Mouse (Mus musculus): ENCODE data around the gene Copg1.

DNA sequence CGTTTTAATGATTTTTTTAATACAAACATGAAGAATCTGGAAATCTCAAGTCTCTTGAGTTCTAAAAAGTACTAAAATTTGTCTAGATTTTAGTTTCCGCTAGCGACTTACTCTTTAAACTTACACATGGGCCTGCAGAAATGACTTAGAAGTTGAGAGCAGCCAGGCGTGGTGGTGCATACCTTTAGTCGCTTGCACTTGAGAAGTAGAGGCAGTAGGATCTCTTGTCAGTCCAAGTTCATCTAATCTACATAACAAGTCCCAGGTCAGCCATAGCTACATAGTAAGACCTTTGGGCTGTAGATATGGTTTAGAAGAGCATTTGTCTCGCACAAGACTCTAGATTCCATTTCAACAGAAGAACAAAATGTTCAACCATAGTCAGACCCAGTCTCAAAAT lies 35.7 kb upstream of the Copg1 start:
- TF ChIP-seq GATA1 (IDR thresholded peaks at IDR 0.05; ENCODE audit: borderline replicate concordance, low read length) (no peak), FLI1 (IDR thresholded peaks at IDR 0.05; ENCODE audit: low read length) (no peak)

All from megakaryocyte, embryonic 14.5 days (primary cell).